Mouse (Mus musculus) neural tube, embryonic 13.5 days (tissue): ENCODE results near the gene Zfp651. TPM values are rescaled to one million over a fixed set of nuclear protein-coding genes. Genes with fewer than 3 reads are reported as not detected.

Source experiments
- ATAC-seq: fragments of 200-750 bp; cut with Nextera tagmentation; 2 replicates; pipeline ENCODE4 v1.8.0; 2017; ENCODE audit warnings: low read depth, mild to moderate bottlenecking, moderate TSS enrichment, moderate library complexity
- H3K27ac ChIP-seq: fragments of 300-500 bp; sonication (generic); replicated peaks from 2 replicates; pipeline ENCODE4 v1.5.1; 2015; ENCODE audit warnings: moderate library complexity, mild to moderate bottlenecking, inconsistent platforms
- H3K27me3 ChIP-seq: fragments of 300-500 bp; sonication (generic); 2 replicates; pipeline ENCODE4 v1.6.1; 2015; ENCODE audit warnings: mild to moderate bottlenecking, inconsistent platforms
- H3K36me3 ChIP-seq: fragments of 300-500 bp; sonication (generic); 2 replicates; pipeline ENCODE4 v1.6.1; 2015; ENCODE audit warnings: mild to moderate bottlenecking, inconsistent platforms
- H3K4me1 ChIP-seq: fragments of 300-500 bp; sonication (generic); replicated peaks from 2 replicates; pipeline ENCODE4 v1.6.1; 2015; ENCODE audit warnings: inconsistent platforms
- H3K4me2 ChIP-seq: fragments of 300-500 bp; sonication (generic); 2 replicates; pipeline ENCODE4 v1.6.1; 2015; ENCODE audit warnings: inconsistent platforms, mild to moderate bottlenecking, moderate library complexity
- H3K4me3 ChIP-seq: fragments of 300-500 bp; sonication (generic); 2 replicates; pipeline ENCODE4 v1.5.1; 2015; ENCODE audit warnings: mild to moderate bottlenecking, inconsistent platforms
- H3K9ac ChIP-seq: fragments of 300-500 bp; sonication (generic); 2 replicates; pipeline ENCODE4 v1.6.1; 2015; ENCODE audit warnings: moderate library complexity, mild to moderate bottlenecking, inconsistent platforms
- H3K9me3 ChIP-seq: fragments of 300-500 bp; sonication (generic); 2 replicates; pipeline ENCODE4 v1.6.1; 2016; ENCODE audit warnings: inconsistent platforms
- WGBS: fragments of 180-500 bp; shearing (Covaris S2); methylation state at CpG from one replicate; pipeline ENCODE4 v1.1.7; 2015; 5-methylcytosine and 5-hydroxymethylcytosine counted together
- polyA plus RNA-seq: library from polyadenylated mRNA; unstranded; fragments of >200 nt; fragmentation: Nextera tagmentation; extraction: Ambion mirVana; gene quantifications from 2 replicates; pipeline ENCODE4 v1.2.1, GENCODE M21; 2015

Zfp651 gene
- polyA plus RNA-seq, 1 experiment from 2014 or later, result 19.2 TPM

DNA sequence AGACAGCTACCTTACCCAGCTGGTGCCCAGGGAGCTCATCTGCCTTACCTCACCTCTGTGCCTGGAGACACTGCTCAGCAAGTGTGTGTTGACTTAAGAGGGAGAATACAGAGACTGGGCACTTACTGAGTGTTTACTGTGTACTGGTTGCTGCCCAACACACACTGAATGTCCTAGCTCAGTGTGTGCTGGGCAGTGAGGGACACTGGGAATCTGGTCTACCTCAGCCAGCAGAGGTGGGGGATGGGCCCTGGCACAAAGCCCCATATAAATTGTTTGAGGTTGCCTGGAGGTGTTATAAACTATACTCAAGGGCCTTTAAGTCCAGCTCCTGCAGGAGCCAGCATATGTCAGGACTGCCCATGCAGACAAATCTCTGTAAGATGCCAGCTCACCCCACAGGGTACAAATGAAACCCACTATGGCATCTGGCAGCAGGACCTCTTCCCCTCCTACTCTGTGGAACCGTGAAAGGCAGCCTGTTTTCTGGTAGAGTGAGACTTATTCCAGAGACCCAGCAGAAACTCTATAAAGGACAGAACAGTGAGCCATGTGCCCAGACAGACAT lies 35.9 kb downstream of the Zfp651 start:
- peaks cover 14% of the 10 kb centered on the region; the same call in 1 of the 2 replicates for H3K27me3 ChIP-seq
- H3K4me3 ChIP-seq, result no peak overlapping the region
- H3K27ac ChIP-seq, result 0 out of 2 replicates have a peak overlapping the region, but pooled peaks have one; percentile 42
- H3K4me2 ChIP-seq, result no peak overlapping the region
- H3K36me3 ChIP-seq, result no peaks in the 10 kb centered on the region
- ATAC-seq, result peak; percentile 48
- WGBS, result 26% methylated on average over 1 of the region's 1 CpGs
- H3K4me1 ChIP-seq, result peaks cover 27% of the 10 kb centered on the region
- H3K9ac ChIP-seq, result no peak overlapping the region
- no peaks in the 10 kb centered on the region for H3K9me3 ChIP-seq

DNA sequence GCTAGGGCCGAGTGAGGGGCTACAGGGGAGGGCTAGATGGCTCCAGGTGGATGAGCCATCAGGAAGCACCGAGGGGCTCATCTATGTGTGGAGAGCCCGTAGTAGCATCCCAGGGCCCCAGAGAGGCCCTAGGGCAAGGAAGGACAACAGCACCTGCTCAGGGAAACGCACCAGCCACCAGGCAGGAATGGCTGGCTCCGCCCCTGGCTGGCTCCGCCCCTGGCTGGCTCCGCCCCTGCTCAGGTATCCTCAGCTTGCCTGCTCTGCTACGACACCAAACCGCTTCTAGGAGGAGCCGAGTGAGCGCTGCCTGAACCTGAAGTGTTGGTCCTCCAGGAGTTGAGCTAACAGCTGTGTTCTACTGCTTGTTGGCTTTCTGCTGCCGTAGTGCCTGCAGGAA lies 38.6 kb downstream of the Zfp651 start:
- H3K9ac ChIP-seq, result no peak overlapping the region
- H3K4me1 ChIP-seq, result peaks cover 27% of the 10 kb centered on the region
- H3K36me3 ChIP-seq, result no peaks in the 10 kb centered on the region
- ATAC-seq, result no peak
- WGBS, result 15% methylated on average over 12 of the region's 12 CpGs
- no peak overlapping the region for H3K4me2 ChIP-seq
- H3K9me3 ChIP-seq, result no peaks in the 10 kb centered on the region
- no peak overlapping the region for H3K27ac ChIP-seq
- no peak overlapping the region for H3K4me3 ChIP-seq
- H3K27me3 ChIP-seq, result 0 out of 2 replicates have a peak, but pooled peaks cover 8% of the 10 kb centered on the region

DNA sequence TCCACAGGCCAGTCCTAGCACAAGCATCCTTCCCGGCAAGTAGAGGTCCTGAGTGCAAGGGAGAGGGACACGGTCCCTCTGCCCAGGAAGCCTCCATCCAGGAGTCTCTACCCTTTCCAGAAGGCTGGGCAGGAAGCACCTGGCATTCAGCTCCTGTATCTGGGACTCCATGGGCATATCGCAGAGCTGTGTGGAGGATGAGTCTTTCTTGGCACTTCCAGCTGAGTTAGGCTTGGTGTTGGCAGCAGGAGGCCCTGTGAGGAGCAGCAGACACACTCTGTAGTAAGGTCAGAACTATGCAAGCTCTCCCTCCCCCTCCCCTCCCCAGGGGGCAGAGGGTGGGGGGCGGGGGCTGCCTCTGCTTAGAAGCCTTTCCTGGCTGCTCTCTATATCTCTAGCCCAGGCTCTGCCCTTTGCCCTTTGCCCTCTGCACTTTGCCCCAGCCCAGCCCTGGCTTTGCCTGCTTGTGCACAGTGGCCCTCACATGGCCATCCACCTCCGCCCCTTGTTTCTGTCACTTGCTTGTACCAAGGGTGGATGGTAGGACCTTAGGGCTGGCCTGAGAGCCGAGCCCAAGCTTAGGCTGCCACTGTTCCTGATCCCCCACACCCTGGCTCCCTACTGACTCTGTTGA lies 39.9 kb downstream of the Zfp651 start:
- Histone ChIP-seq H3K4me2 (no peak overlapping the region), H3K9ac (0 out of 2 replicates have a peak overlapping the region, but pooled peaks have one; percentile 31), H3K4me1 (peaks cover 36% of the 10 kb centered on the region), H3K9me3 (no peaks in the 10 kb centered on the region), H3K4me3 (no peak overlapping the region), H3K27me3 (0 out of 2 replicates have a peak, but pooled peaks cover 8% of the 10 kb centered on the region), H3K36me3 (no peaks in the 10 kb centered on the region), H3K27ac (no peak overlapping the region)
- no peak for ATAC-seq
- 49% methylated on average over 6 of the region's 6 CpGs for WGBS

DNA sequence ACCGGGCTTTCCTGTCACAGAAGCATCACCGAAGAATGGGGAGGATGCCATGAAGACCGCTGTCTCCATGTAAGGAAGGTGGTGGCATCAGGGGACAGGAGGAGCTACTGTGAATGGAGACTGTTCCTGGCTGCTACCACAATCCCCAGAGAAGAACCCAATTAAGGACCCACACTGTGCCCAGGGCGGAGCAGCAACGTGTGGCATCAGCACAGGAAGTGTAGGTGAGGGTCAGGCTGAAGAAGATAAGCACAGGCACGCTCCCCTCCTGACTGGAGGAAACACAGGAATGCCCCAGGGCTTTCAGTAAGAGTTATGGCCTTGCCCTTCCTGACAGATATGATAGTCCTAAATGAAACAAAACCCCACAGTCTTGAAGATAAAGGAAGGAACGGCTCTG lies 43.6 kb downstream of the Zfp651 start:
- ATAC-seq, result no peak
- WGBS, result 65% methylated on average over 7 of the region's 7 CpGs
- Histone ChIP-seq H3K4me1 (peaks cover 35% of the 10 kb centered on the region), H3K9ac (no peak overlapping the region), H3K4me2 (no peak overlapping the region), H3K27me3 (0 out of 2 replicates have a peak, but pooled peaks cover 2% of the 10 kb centered on the region), H3K9me3 (no peaks in the 10 kb centered on the region), H3K36me3 (no peaks in the 10 kb centered on the region), H3K27ac (no peak overlapping the region), H3K4me3 (no peak overlapping the region)

DNA sequence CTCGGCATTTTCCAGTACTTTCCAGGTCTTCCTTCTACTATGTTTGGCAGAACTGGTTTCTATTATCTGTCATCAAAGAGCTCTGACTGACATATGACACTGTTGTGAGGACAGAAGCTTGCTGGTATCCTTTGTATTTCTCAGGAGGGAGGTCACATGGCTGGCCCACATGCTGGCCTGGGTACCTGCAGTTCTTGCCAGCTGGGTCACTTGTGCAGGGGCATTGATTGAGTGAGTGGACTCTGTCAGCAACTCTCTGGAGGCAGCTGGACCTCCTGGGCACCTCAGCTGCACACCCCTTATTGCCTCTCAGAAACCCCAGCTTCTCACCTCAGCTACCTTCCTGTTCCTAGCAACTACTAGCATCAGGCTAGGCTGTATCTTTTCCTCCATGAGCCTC lies 48.4 kb downstream of the Zfp651 start:
- H3K36me3 ChIP-seq, result no peaks in the 10 kb centered on the region
- no peaks in the 10 kb centered on the region for H3K27me3 ChIP-seq
- H3K4me2 ChIP-seq, result no peak overlapping the region
- H3K4me1 ChIP-seq, result peaks cover 64% of the 10 kb centered on the region
- 65% methylated on average over 1 of the region's 1 CpGs for whole genome bisulfite sequencing
- ATAC-seq, result no peak
- H3K27ac ChIP-seq, result peak overlapping the region; percentile 64; the same call in 1 of the 2 replicates
- H3K9me3 ChIP-seq, result no peaks in the 10 kb centered on the region
- H3K9ac ChIP-seq, result no peak overlapping the region
- no peak overlapping the region for H3K4me3 ChIP-seq

DNA sequence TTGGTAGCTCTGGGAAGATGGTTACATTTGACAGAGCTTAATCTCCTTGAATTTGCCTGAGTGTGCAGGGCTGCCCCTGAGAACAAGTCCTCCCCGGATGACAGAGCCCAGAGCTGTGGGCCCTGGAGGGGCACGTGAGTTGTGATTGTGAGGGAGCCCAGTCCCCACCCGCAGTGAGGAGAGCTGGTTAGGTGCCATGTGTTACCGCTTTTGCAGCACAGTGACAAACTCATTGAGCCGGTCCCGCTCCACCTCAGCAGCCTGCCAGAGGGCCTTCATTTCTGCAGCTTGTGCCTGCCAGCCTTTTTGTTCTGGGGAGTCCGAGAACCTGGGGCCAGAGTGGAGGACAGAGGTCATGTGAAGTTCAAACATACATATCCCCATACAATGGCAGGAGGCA lies 48.8 kb downstream of the Zfp651 start:
- no peak for ATAC-seq
- Histone ChIP-seq H3K4me1 (peaks cover 60% of the 10 kb centered on the region), H3K9ac (no peak overlapping the region), H3K27me3 (no peaks in the 10 kb centered on the region), H3K36me3 (no peaks in the 10 kb centered on the region), H3K27ac (peak overlapping the region; percentile 64; the same call in 1 of the 2 replicates), H3K4me2 (no peak overlapping the region), H3K4me3 (no peak overlapping the region), H3K9me3 (no peaks in the 10 kb centered on the region)
- WGBS, result 55% methylated on average over 7 of the region's 7 CpGs

DNA sequence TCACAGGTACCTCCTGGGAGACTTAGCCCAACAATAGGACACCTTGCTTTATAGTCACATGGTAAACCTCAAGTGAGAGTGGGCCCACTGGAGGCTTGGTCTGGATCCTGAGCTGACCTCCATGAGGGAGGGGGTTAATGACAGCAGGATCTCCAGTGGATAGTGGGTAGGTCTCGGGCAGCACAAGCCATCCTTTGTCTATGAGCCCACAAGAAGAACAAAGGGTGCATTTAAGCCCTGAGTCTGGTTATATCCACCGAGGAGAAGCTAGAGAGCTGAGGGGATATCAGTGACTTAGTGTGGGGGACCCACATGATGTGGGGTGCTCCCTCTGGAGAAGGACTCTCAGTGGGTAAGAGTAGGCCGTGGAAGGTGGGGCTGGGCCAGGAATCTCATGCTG lies 49.4 kb downstream of the Zfp651 start:
- no peaks in the 10 kb centered on the region for H3K36me3 ChIP-seq
- peak overlapping the region; percentile 33; the same call in 1 of the 2 replicates for H3K27ac ChIP-seq
- 45% methylated on average over 3 of the region's 3 CpGs for WGBS
- H3K27me3 ChIP-seq, result no peaks in the 10 kb centered on the region
- no peak; the same call in 1 of the 2 replicates for ATAC-seq
- no peaks in the 10 kb centered on the region for H3K9me3 ChIP-seq
- no peak overlapping the region for H3K9ac ChIP-seq
- peaks cover 57% of the 10 kb centered on the region for H3K4me1 ChIP-seq
- no peak overlapping the region for H3K4me3 ChIP-seq
- H3K4me2 ChIP-seq, result no peak overlapping the region

DNA sequence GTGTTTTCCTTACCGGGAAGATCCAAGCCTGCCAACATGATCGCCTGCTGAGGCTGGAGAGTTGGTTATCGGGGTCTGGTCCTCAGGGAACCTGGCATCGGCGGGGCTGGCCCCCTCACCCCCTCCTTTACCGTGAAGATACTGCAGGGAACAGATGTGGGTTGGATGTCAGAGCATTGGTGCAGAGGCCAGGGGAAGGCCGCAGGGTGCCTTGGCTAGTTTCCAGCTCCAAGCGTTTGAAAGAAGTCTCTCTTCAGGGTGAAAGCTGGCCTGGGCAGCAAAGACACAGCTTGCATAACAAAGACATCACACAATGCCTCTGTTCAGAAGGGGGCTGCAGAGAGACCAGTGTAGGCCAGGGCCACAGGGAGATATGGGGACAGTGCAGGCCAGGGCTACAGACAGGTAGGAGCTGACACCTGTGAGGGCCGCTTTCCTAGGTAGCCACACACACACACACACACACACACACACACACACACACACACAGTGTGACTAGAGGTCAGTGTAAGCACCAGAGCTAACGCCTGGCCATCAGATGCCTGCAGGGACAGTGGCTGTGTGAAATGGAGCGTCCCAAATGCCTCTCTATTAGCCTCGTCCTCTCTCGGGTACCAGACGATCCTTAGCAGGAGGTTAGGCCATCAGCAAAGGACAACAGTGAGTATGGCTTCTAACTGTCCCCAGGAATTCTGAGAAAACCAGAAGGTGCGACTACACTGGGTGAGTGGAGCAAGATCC lies 51.1 kb downstream of the Zfp651 start:
- Histone ChIP-seq H3K27me3 (no peaks in the 10 kb centered on the region), H3K9me3 (no peaks in the 10 kb centered on the region), H3K9ac (peak overlapping the region; percentile 49; the same call in 1 of the 2 replicates), H3K27ac (peak overlapping the region; percentile 83), H3K4me1 (peaks cover 52% of the 10 kb centered on the region), H3K4me2 (peak overlapping the region; percentile 15; the same call in 1 of the 2 replicates), H3K36me3 (no peaks in the 10 kb centered on the region), H3K4me3 (no peak overlapping the region)
- 12% methylated on average over 15 of the region's 15 CpGs for WGBS
- ATAC-seq, result peak; percentile 73

DNA sequence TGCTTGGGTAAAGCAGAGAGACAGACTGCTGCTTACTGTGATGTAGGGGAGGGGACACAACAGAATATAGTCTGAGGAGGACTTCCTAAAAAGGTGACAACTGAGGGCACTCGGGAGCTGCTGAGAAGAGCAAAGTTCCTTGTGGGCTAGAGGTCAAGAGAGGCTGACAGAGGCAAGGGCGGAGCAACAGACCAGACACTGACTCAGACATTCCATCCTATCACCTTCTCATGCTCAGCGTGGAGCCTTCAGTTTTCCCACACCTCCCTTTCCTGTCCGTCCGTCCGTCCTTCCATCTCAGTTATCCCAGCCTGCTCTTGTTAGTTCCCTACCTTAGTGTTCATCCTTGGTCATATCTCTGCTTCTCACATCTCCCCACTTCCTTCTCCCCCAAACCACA lies 56.1 kb downstream of the Zfp651 start:
- H3K9ac ChIP-seq, result no peak overlapping the region
- H3K4me1 ChIP-seq, result peaks cover 25% of the 10 kb centered on the region
- no peak overlapping the region for H3K4me3 ChIP-seq
- H3K4me2 ChIP-seq, result no peak overlapping the region
- no peak for ATAC-seq
- 83% methylated on average over 6 of the region's 6 CpGs for WGBS
- H3K9me3 ChIP-seq, result no peaks in the 10 kb centered on the region
- no peaks in the 10 kb centered on the region for H3K36me3 ChIP-seq
- no peaks in the 10 kb centered on the region for H3K27me3 ChIP-seq
- H3K27ac ChIP-seq, result no peak overlapping the region

DNA sequence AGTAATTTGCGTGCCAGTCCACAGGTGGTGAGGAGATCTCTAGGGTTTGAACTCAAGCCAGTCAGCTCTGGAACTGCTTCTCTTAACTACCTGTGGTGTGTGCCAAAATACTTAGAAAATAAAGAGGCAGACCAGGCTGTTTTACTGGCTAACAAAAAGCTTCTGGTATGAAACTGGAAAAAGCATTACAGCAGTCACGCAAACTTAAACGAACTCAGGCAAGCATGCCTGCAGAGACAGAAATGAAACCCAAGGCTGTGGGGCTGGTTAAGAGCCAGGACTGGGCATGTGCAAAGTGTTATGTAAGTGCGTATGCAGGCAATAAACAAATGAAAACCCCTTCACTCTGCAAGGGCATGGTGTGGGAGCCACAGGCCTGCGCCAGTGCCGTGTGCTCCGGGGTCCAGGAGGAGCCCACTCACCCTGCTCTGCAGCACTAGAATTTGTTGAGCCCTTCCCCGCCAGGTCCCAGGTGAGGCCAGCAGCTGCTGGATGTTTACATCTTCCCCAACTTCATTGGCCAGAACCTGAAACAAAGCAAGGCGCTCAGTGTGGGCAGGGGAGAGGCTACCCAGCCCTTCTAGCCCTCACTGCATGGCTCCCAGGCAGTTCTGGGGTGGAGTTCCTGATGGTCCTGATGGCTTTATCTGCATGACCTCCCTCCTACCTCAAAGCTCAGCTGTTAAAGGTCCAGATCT lies 60.1 kb downstream of the Zfp651 start:
- peaks cover 26% of the 10 kb centered on the region for H3K4me1 ChIP-seq
- no peaks in the 10 kb centered on the region for H3K27me3 ChIP-seq
- H3K4me2 ChIP-seq, result no peak overlapping the region
- H3K9ac ChIP-seq, result no peak overlapping the region
- H3K27ac ChIP-seq, result no peak overlapping the region
- ATAC-seq, result no peak
- 85% methylated on average over 9 of the region's 9 CpGs for WGBS
- H3K36me3 ChIP-seq, result no peaks in the 10 kb centered on the region
- no peak overlapping the region for H3K4me3 ChIP-seq
- no peaks in the 10 kb centered on the region for H3K9me3 ChIP-seq

DNA sequence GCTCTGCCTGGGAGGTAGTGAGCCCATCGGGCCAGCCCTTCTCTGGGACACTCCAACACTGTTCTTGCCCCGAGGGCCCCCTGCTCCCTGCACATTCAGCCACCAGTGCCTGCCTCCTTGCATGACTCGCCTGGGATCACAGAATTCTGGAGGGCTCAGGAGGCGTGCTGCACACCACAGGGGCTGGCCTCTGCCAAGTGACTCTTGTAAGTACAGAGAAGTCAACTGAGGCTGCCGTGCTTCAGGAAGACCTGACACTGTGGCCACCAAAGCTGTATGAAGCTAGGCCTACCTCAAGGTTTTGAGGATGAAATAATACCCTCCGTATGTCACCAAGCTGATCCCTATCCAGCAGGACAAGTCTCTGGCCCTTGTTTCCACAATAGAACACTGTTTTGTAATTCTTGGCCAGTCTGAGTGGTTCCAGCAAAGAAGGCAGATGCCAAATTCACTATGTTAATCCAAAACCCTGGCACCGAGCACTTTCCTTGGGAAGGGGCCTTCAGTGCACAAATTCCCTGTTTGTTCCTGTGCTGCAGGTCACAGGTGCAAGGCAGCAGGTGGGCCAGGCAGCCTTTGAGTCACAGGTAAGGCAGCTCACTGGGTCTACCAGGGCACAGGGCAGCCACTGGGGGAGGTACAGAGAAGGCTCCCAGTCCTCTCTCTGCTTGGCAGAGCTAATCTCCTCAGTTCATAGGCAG lies 60.8 kb downstream of the Zfp651 start:
- Histone ChIP-seq H3K4me2 (no peak overlapping the region), H3K4me1 (peaks cover 26% of the 10 kb centered on the region), H3K4me3 (no peak overlapping the region), H3K9ac (no peak overlapping the region), H3K27me3 (no peaks in the 10 kb centered on the region), H3K36me3 (no peaks in the 10 kb centered on the region), H3K27ac (no peak overlapping the region), H3K9me3 (no peaks in the 10 kb centered on the region)
- WGBS, result 65% methylated on average over 7 of the region's 7 CpGs
- no peak for ATAC-seq
